Mouse (Mus musculus): ENCODE measurements around the gene Fcnb. TPM values are rescaled to one million over a fixed set of nuclear protein-coding genes. Genes with fewer than 3 reads are reported as not detected.

The Fcnb gene
- polyA plus RNA-seq, 1 experiment from 2014 or later, result not detected

DNA sequence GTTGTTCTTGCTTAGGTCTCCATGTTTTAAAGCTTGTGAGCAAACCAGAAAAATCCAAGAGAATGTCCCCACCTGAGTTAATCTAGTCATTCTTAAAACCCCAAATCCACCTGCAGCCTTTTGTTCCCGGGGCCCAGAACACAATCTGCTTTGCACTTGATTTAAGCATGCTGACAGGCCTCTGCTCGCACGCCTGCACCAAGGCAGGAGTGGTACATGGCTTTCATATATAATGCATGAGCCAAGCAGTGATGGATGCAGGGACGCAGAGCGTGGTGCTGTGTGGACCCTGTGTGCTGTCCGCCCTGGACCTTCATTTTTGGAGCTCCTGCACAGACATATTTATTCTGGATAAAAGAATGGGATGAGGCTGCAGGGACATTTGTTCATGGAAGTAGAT is 6.4 kb upstream of the Fcnb start:
- no peak overlapping the region for H3K4me3 ChIP-seq (ENCODE audit: low read depth, low read length)
- no peaks in the 10 kb centered on the region for H3K36me3 ChIP-seq (ENCODE audit: control insufficient read depth, insufficient read depth, low read length)
- WGBS, result 40% methylated on average over 6 of the region's 6 CpGs
- ATAC-seq (ENCODE audit: low read depth), result peak; percentile 79
- peaks cover 7% of the 10 kb centered on the region; the same call in 1 of the 2 replicates for H3K4me1 ChIP-seq (ENCODE audit: control insufficient read depth, insufficient read depth, low read length)
- no peak overlapping the region; the same call in 1 of the 2 replicates for H3K9ac ChIP-seq (replicated peaks; ENCODE audit: low read depth, low read length)
- no peaks in the 10 kb centered on the region for H3K9me3 ChIP-seq (ENCODE audit: control insufficient read depth, low read length)
- H3K27ac ChIP-seq (ENCODE audit: low read depth, low read length), result peak overlapping the region; percentile 78
- H3K27me3 ChIP-seq (ENCODE audit: control insufficient read depth, insufficient read depth, low read length), result no peaks in the 10 kb centered on the region
- H3K4me2 ChIP-seq (ENCODE audit: low read depth, low read length), result no peak overlapping the region

- Histone ChIP-seq H3K4me3 (ENCODE audit: low read depth, low read length) (no peak overlapping the region), H3K9me3 (ENCODE audit: control insufficient read depth, low read length) (no peaks in the 10 kb centered on the region), H3K4me1 (ENCODE audit: control insufficient read depth, insufficient read depth, low read length) (peaks cover 7% of the 10 kb centered on the region; the same call in 1 of the 2 replicates), H3K4me2 (ENCODE audit: low read depth, low read length) (no peak overlapping the region), H3K27ac (ENCODE audit: low read depth, low read length) (peak overlapping the region; percentile 78), H3K27me3 (ENCODE audit: control insufficient read depth, insufficient read depth, low read length) (no peaks in the 10 kb centered on the region), H3K9ac (replicated peaks; ENCODE audit: low read depth, low read length) (no peak overlapping the region; the same call in 1 of the 2 replicates), H3K36me3 (ENCODE audit: control insufficient read depth, insufficient read depth, low read length) (no peaks in the 10 kb centered on the region)
- peak; percentile 51; the same call in 1 of the 2 replicates for ATAC-seq (ENCODE audit: low read depth)
- WGBS, result 34% methylated on average over 7 of the region's 7 CpGs
Measured at GRCm38 (mm10) chr2:28090299-28091008, 5.8 kb upstream of the Fcnb start.

DNA sequence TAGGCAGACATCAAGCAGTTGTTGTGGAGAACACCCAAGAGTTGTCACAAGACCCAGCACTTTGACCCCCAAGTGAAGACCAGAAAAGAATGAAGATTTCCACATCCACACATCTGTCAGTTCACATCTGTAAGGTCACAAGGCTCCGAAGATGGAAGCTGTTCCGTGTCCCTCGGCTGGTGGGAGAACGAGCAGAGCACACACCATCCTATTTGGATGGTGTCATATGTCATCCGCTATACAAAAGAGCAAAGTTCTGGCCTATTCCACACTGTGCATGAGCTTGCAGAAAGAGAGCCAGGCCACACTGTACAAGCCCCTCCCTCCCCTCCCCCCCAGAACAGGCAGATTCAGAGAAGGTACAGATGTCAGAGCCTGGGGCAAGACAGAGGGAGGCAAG is 4.4 kb upstream of the Fcnb start:
- Histone ChIP-seq H3K9ac (replicated peaks; ENCODE audit: low read depth, low read length) (no peak overlapping the region), H3K4me2 (ENCODE audit: low read depth, low read length) (no peak overlapping the region), H3K36me3 (ENCODE audit: control insufficient read depth, insufficient read depth, low read length) (no peaks in the 10 kb centered on the region), H3K27ac (ENCODE audit: low read depth, low read length) (no peak overlapping the region), H3K9me3 (ENCODE audit: control insufficient read depth, low read length) (no peaks in the 10 kb centered on the region), H3K4me1 (ENCODE audit: control insufficient read depth, insufficient read depth, low read length) (peaks cover 7% of the 10 kb centered on the region; the same call in 1 of the 2 replicates), H3K27me3 (ENCODE audit: control insufficient read depth, insufficient read depth, low read length) (no peaks in the 10 kb centered on the region), H3K4me3 (ENCODE audit: low read depth, low read length) (no peak overlapping the region)
- ATAC-seq (ENCODE audit: low read depth), result no peak
- WGBS, result 72% methylated on average over 5 of the region's 5 CpGs

GRCm38 (mm10) chr2:28086112-28086511 is 1.4 kb upstream of the Fcnb start:
- Histone ChIP-seq H3K36me3 (ENCODE audit: control insufficient read depth, insufficient read depth, low read length) (no peaks in the 10 kb centered on the region), H3K4me1 (ENCODE audit: control insufficient read depth, insufficient read depth, low read length) (peaks cover 4% of the 10 kb centered on the region; the same call in 1 of the 2 replicates), H3K27ac (ENCODE audit: low read depth, low read length) (no peak overlapping the region), H3K27me3 (ENCODE audit: control insufficient read depth, insufficient read depth, low read length) (no peaks in the 10 kb centered on the region), H3K9ac (replicated peaks; ENCODE audit: low read depth, low read length) (no peak overlapping the region), H3K4me3 (ENCODE audit: low read depth, low read length) (no peak overlapping the region), H3K4me2 (ENCODE audit: low read depth, low read length) (no peak overlapping the region), H3K9me3 (ENCODE audit: control insufficient read depth, low read length) (no peaks in the 10 kb centered on the region)
- ATAC-seq (ENCODE audit: low read depth), result no peak
- WGBS, result 85% methylated on average over 10 of the region's 10 CpGs

GRCm38 (mm10) chr2:28075616-28076187 is 9.0 kb downstream of the Fcnb start:
- H3K9me3 ChIP-seq (ENCODE audit: control insufficient read depth, low read length), result no peaks in the 10 kb centered on the region
- no peaks in the 10 kb centered on the region for H3K27me3 ChIP-seq (ENCODE audit: control insufficient read depth, insufficient read depth, low read length)
- no peak overlapping the region for H3K4me3 ChIP-seq (ENCODE audit: low read depth, low read length)
- H3K9ac ChIP-seq (replicated peaks; ENCODE audit: low read depth, low read length), result no peak overlapping the region
- H3K36me3 ChIP-seq (ENCODE audit: control insufficient read depth, insufficient read depth, low read length), result no peaks in the 10 kb centered on the region
- H3K4me2 ChIP-seq (ENCODE audit: low read depth, low read length), result no peak overlapping the region
- H3K4me1 ChIP-seq (ENCODE audit: control insufficient read depth, insufficient read depth, low read length), result no peaks in the 10 kb centered on the region
- ATAC-seq (ENCODE audit: low read depth), result no peak
- WGBS, result 87% methylated on average over 7 of the region's 7 CpGs
- H3K27ac ChIP-seq (ENCODE audit: low read depth, low read length), result no peak overlapping the region

DNA sequence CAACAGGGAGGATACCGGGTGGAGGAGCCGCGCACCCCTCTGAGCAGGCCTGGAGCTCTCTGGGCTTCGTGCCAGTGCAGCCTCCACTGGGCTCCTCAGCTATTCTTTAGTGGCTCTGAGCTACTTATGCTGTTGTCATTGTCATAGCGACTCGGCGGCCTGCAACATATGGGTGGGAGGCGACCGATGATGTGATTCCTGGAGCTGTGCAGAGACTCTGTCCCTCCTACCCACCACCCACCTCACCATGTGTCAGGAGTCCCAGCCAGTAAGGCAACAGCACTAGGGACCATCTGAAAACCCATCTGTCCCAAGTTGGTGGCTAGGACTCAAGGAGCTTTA is 16.2 kb downstream of the Fcnb start:
- Histone ChIP-seq H3K4me2 (ENCODE audit: low read depth, low read length) (no peak overlapping the region), H3K27ac (ENCODE audit: low read depth, low read length) (no peak overlapping the region), H3K4me3 (ENCODE audit: low read depth, low read length) (no peak overlapping the region), H3K27me3 (ENCODE audit: control insufficient read depth, insufficient read depth, low read length) (no peaks in the 10 kb centered on the region), H3K36me3 (ENCODE audit: control insufficient read depth, insufficient read depth, low read length) (no peaks in the 10 kb centered on the region), H3K4me1 (ENCODE audit: control insufficient read depth, insufficient read depth, low read length) (no peaks in the 10 kb centered on the region), H3K9ac (replicated peaks; ENCODE audit: low read depth, low read length) (no peak overlapping the region), H3K9me3 (ENCODE audit: control insufficient read depth, low read length) (no peaks in the 10 kb centered on the region)
- WGBS, result 37% methylated on average over 9 of the region's 9 CpGs
- ATAC-seq (ENCODE audit: low read depth), result peak; percentile 58; the same call in 1 of the 2 replicates

- Histone ChIP-seq H3K4me2 (ENCODE audit: low read depth, low read length) (no peak overlapping the region), H3K4me3 (ENCODE audit: low read depth, low read length) (no peak overlapping the region), H3K27ac (ENCODE audit: low read depth, low read length) (no peak overlapping the region), H3K27me3 (ENCODE audit: control insufficient read depth, insufficient read depth, low read length) (no peaks in the 10 kb centered on the region), H3K4me1 (ENCODE audit: control insufficient read depth, insufficient read depth, low read length) (no peaks in the 10 kb centered on the region), H3K9ac (replicated peaks; ENCODE audit: low read depth, low read length) (no peak overlapping the region), H3K9me3 (ENCODE audit: control insufficient read depth, low read length) (no peaks in the 10 kb centered on the region), H3K36me3 (ENCODE audit: control insufficient read depth, insufficient read depth, low read length) (no peaks in the 10 kb centered on the region)
- ATAC-seq (ENCODE audit: low read depth), result no peak
- WGBS, result 56% methylated on average over 2 of the region's 2 CpGs
Measured at GRCm38 (mm10) chr2:28067821-28068536, 16.7 kb downstream of the Fcnb start.

DNA sequence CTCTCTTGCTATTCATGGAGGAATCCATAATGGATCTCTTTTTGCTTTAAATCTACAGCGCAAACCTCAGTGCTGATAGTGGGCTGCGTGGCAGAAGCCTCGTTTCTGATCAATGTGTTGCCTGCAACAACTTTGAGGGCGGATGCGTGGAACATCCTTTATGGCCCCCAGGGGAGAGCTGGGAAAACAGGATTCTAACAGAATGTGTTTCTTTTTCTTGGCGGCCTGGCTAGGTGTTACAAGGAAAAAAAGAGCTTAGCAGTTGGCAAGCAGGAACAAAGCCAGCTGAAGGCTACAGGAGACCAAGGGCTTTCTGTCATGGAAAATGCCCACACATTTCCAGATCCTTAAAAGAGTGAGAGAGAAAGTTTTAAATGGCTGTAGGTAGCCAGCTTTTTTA is 17.5 kb downstream of the Fcnb start:
- Histone ChIP-seq H3K4me2 (ENCODE audit: low read depth, low read length) (no peak overlapping the region), H3K27ac (ENCODE audit: low read depth, low read length) (no peak overlapping the region), H3K27me3 (ENCODE audit: control insufficient read depth, insufficient read depth, low read length) (no peaks in the 10 kb centered on the region), H3K36me3 (ENCODE audit: control insufficient read depth, insufficient read depth, low read length) (no peaks in the 10 kb centered on the region), H3K9ac (replicated peaks; ENCODE audit: low read depth, low read length) (no peak overlapping the region), H3K4me1 (ENCODE audit: control insufficient read depth, insufficient read depth, low read length) (no peaks in the 10 kb centered on the region), H3K4me3 (ENCODE audit: low read depth, low read length) (no peak overlapping the region), H3K9me3 (ENCODE audit: control insufficient read depth, low read length) (no peaks in the 10 kb centered on the region)
- ATAC-seq (ENCODE audit: low read depth), result no peak
- 43% methylated on average over 6 of the region's 6 CpGs for WGBS

DNA sequence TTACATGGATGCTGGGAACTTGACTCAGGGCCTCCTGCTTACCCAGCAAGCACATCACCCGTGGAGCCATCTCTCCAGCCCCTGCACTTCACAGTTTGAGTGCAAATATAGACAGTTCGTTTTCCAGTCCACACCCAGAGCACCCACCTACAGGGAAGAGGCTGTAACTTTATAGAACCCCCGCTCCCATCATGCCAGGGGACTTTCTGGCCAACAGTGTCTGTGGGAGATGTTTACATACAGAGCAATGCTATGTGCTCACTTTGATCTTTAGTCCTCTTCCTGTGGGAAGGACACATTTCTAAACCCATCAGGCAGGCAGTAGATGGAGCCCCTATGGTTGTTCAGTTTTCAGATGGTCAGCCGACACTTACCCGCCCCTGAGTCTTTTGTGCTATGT is 18.0 kb downstream of the Fcnb start:
- no peaks in the 10 kb centered on the region for H3K4me1 ChIP-seq (ENCODE audit: control insufficient read depth, insufficient read depth, low read length)
- no peaks in the 10 kb centered on the region for H3K9me3 ChIP-seq (ENCODE audit: control insufficient read depth, low read length)
- H3K27ac ChIP-seq (ENCODE audit: low read depth, low read length), result no peak overlapping the region
- ATAC-seq (ENCODE audit: low read depth), result no peak
- H3K36me3 ChIP-seq (ENCODE audit: control insufficient read depth, insufficient read depth, low read length), result no peaks in the 10 kb centered on the region
- no peaks in the 10 kb centered on the region for H3K27me3 ChIP-seq (ENCODE audit: control insufficient read depth, insufficient read depth, low read length)
- H3K4me2 ChIP-seq (ENCODE audit: low read depth, low read length), result no peak overlapping the region
- no peak overlapping the region for H3K4me3 ChIP-seq (ENCODE audit: low read depth, low read length)
- H3K9ac ChIP-seq (replicated peaks; ENCODE audit: low read depth, low read length), result no peak overlapping the region
- WGBS, result 80% methylated on average over 5 of the region's 5 CpGs

All from neural tube, embryonic 14.5 days (tissue).